Mouse (Mus musculus) neural tube, embryonic 13.5 days (tissue): ENCODE results near the gene Med27. TPM values are rescaled to one million over a fixed set of nuclear protein-coding genes. Genes with fewer than 3 reads are reported as not detected.

ENCODE experiments used
- ATAC-seq: fragments of 200-750 bp; cut with Nextera tagmentation; 2 replicates; pipeline ENCODE4 v1.8.0; 2017; ENCODE audit warnings: low read depth, mild to moderate bottlenecking, moderate TSS enrichment, moderate library complexity
- H3K27ac ChIP-seq: fragments of 300-500 bp; sonication (generic); replicated peaks from 2 replicates; pipeline ENCODE4 v1.5.1; 2015; ENCODE audit warnings: moderate library complexity, mild to moderate bottlenecking, inconsistent platforms
- H3K27me3 ChIP-seq: fragments of 300-500 bp; sonication (generic); 2 replicates; pipeline ENCODE4 v1.6.1; 2015; ENCODE audit warnings: mild to moderate bottlenecking, inconsistent platforms
- H3K36me3 ChIP-seq: fragments of 300-500 bp; sonication (generic); 2 replicates; pipeline ENCODE4 v1.6.1; 2015; ENCODE audit warnings: mild to moderate bottlenecking, inconsistent platforms
- H3K4me1 ChIP-seq: fragments of 300-500 bp; sonication (generic); replicated peaks from 2 replicates; pipeline ENCODE4 v1.6.1; 2015; ENCODE audit warnings: inconsistent platforms
- H3K4me2 ChIP-seq: fragments of 300-500 bp; sonication (generic); 2 replicates; pipeline ENCODE4 v1.6.1; 2015; ENCODE audit warnings: inconsistent platforms, mild to moderate bottlenecking, moderate library complexity
- H3K4me3 ChIP-seq: fragments of 300-500 bp; sonication (generic); 2 replicates; pipeline ENCODE4 v1.5.1; 2015; ENCODE audit warnings: mild to moderate bottlenecking, inconsistent platforms
- H3K9ac ChIP-seq: fragments of 300-500 bp; sonication (generic); 2 replicates; pipeline ENCODE4 v1.6.1; 2015; ENCODE audit warnings: moderate library complexity, mild to moderate bottlenecking, inconsistent platforms
- H3K9me3 ChIP-seq: fragments of 300-500 bp; sonication (generic); 2 replicates; pipeline ENCODE4 v1.6.1; 2016; ENCODE audit warnings: inconsistent platforms
- WGBS: fragments of 180-500 bp; shearing (Covaris S2); methylation state at CpG from one replicate; pipeline ENCODE4 v1.1.7; 2015; 5-methylcytosine and 5-hydroxymethylcytosine counted together
- polyA plus RNA-seq: library from polyadenylated mRNA; unstranded; fragments of >200 nt; fragmentation: Nextera tagmentation; extraction: Ambion mirVana; gene quantifications from 2 replicates; pipeline ENCODE4 v1.2.1, GENCODE M21; 2015

The Med27 gene
- polyA plus RNA-seq, 1 experiment from 2014 or later, result 73.4 TPM

GRCm38 (mm10) chr2:29439857-29440502 lies 93.4 kb downstream of the Med27 start:
- Histone ChIP-seq H3K4me2 (no peak overlapping the region), H3K4me1 (peaks cover 24% of the 10 kb centered on the region), H3K27ac (peak overlapping the region; percentile 28; the same call in 1 of the 2 replicates), H3K36me3 (no peaks in the 10 kb centered on the region), H3K4me3 (no peak overlapping the region), H3K27me3 (no peaks in the 10 kb centered on the region), H3K9ac (no peak overlapping the region), H3K9me3 (no peaks in the 10 kb centered on the region)
- ATAC-seq, result no peak
- WGBS, result 59% methylated on average over 7 of the region's 7 CpGs

GRCm38 (mm10) chr2:29442275-29442674 lies 95.7 kb downstream of the Med27 start:
- Histone ChIP-seq H3K27me3 (no peaks in the 10 kb centered on the region), H3K27ac (no peak overlapping the region), H3K9ac (no peak overlapping the region), H3K4me1 (peaks cover 24% of the 10 kb centered on the region), H3K36me3 (no peaks in the 10 kb centered on the region), H3K4me3 (no peak overlapping the region), H3K4me2 (no peak overlapping the region), H3K9me3 (no peaks in the 10 kb centered on the region)
- no peak for ATAC-seq

- Histone ChIP-seq H3K4me3 (no peak overlapping the region), H3K27me3 (no peaks in the 10 kb centered on the region), H3K9me3 (no peaks in the 10 kb centered on the region), H3K9ac (no peak overlapping the region), H3K36me3 (no peaks in the 10 kb centered on the region), H3K27ac (no peak overlapping the region), H3K4me1 (peaks cover 27% of the 10 kb centered on the region), H3K4me2 (no peak overlapping the region)
- WGBS, result 87% methylated on average over 2 of the region's 2 CpGs
- ATAC-seq, result no peak
These were observed 97.1 kb downstream of the Med27 start for GRCm38 (mm10) chr2:29443626-29444217.

GRCm38 (mm10) chr2:29448476-29449002 lies 101.9 kb downstream of the Med27 start:
- Histone ChIP-seq H3K4me3 (no peak overlapping the region), H3K9ac (no peak overlapping the region), H3K4me2 (no peak overlapping the region), H3K27me3 (no peaks in the 10 kb centered on the region), H3K36me3 (no peaks in the 10 kb centered on the region), H3K4me1 (peaks cover 44% of the 10 kb centered on the region), H3K9me3 (no peaks in the 10 kb centered on the region), H3K27ac (peak overlapping the region; percentile 38)
- ATAC-seq, result no peak
- WGBS, result 53% methylated on average over 7 of the region's 7 CpGs

GRCm38 (mm10) chr2:29451368-29451999 lies 104.9 kb downstream of the Med27 start:
- H3K4me1 ChIP-seq, result peaks cover 55% of the 10 kb centered on the region
- H3K27me3 ChIP-seq, result no peaks in the 10 kb centered on the region
- no peak overlapping the region for H3K4me3 ChIP-seq
- no peaks in the 10 kb centered on the region for H3K36me3 ChIP-seq
- no peak overlapping the region for H3K4me2 ChIP-seq
- no peak overlapping the region for H3K27ac ChIP-seq
- no peak overlapping the region for H3K9ac ChIP-seq
- WGBS, result 71% methylated on average over 14 of the region's 14 CpGs
- ATAC-seq, result no peak
- no peaks in the 10 kb centered on the region for H3K9me3 ChIP-seq

GRCm38 (mm10) chr2:29453376-29453775 lies 106.8 kb downstream of the Med27 start:
- no peak overlapping the region for H3K4me3 ChIP-seq
- no peaks in the 10 kb centered on the region for H3K9me3 ChIP-seq
- no peak overlapping the region for H3K4me2 ChIP-seq
- H3K27ac ChIP-seq, result no peak overlapping the region
- H3K4me1 ChIP-seq, result peaks cover 50% of the 10 kb centered on the region
- no peaks in the 10 kb centered on the region for H3K36me3 ChIP-seq
- 52% methylated on average over 4 of the region's 4 CpGs for WGBS
- no peak overlapping the region for H3K9ac ChIP-seq
- no peak for ATAC-seq
- H3K27me3 ChIP-seq, result no peaks in the 10 kb centered on the region

GRCm38 (mm10) chr2:29456631-29457320 lies 110.2 kb downstream of the Med27 start:
- H3K9ac ChIP-seq, result no peak overlapping the region
- H3K4me3 ChIP-seq, result no peak overlapping the region
- no peaks in the 10 kb centered on the region for H3K9me3 ChIP-seq
- H3K27ac ChIP-seq, result no peak overlapping the region
- H3K36me3 ChIP-seq, result no peaks in the 10 kb centered on the region
- H3K4me2 ChIP-seq, result no peak overlapping the region
- WGBS, result 82% methylated on average over 9 of the region's 9 CpGs
- H3K27me3 ChIP-seq, result no peaks in the 10 kb centered on the region
- ATAC-seq, result no peak
- peaks cover 29% of the 10 kb centered on the region for H3K4me1 ChIP-seq

GRCm38 (mm10) chr2:29457677-29458076 lies 111.1 kb downstream of the Med27 start:
- no peak for ATAC-seq
- no peak overlapping the region for H3K4me2 ChIP-seq
- no peaks in the 10 kb centered on the region for H3K27me3 ChIP-seq
- no peak overlapping the region for H3K27ac ChIP-seq
- H3K9ac ChIP-seq, result no peak overlapping the region
- H3K4me3 ChIP-seq, result no peak overlapping the region
- no peaks in the 10 kb centered on the region for H3K9me3 ChIP-seq
- peaks cover 20% of the 10 kb centered on the region for H3K4me1 ChIP-seq
- 59% methylated on average over 2 of the region's 2 CpGs for WGBS
- H3K36me3 ChIP-seq, result no peaks in the 10 kb centered on the region

- WGBS, result 97% methylated on average over 3 of the region's 3 CpGs
- ATAC-seq, result no peak
- no peak overlapping the region for H3K9ac ChIP-seq
- no peak overlapping the region for H3K4me2 ChIP-seq
- H3K36me3 ChIP-seq, result no peaks in the 10 kb centered on the region
- no peak overlapping the region for H3K4me3 ChIP-seq
- peaks cover 12% of the 10 kb centered on the region for H3K4me1 ChIP-seq
- H3K27me3 ChIP-seq, result no peaks in the 10 kb centered on the region
- H3K9me3 ChIP-seq, result no peaks in the 10 kb centered on the region
- H3K27ac ChIP-seq, result no peak overlapping the region
These were observed 111.8 kb downstream of the Med27 start for GRCm38 (mm10) chr2:29458346-29458950.

GRCm38 (mm10) chr2:29459648-29460047 lies 113.0 kb downstream of the Med27 start:
- Histone ChIP-seq H3K27me3 (no peaks in the 10 kb centered on the region), H3K9me3 (no peaks in the 10 kb centered on the region), H3K36me3 (no peaks in the 10 kb centered on the region), H3K9ac (no peak overlapping the region), H3K27ac (no peak overlapping the region), H3K4me2 (no peak overlapping the region), H3K4me1 (peaks cover 10% of the 10 kb centered on the region), H3K4me3 (no peak overlapping the region)
- 77% methylated on average over 1 of the region's 1 CpGs for WGBS
- no peak for ATAC-seq

GRCm38 (mm10) chr2:29461841-29462240 lies 115.2 kb downstream of the Med27 start:
- H3K9me3 ChIP-seq, result no peaks in the 10 kb centered on the region
- H3K4me1 ChIP-seq, result peaks cover 25% of the 10 kb centered on the region
- no peak overlapping the region for H3K4me3 ChIP-seq
- H3K9ac ChIP-seq, result no peak overlapping the region
- no peaks in the 10 kb centered on the region for H3K27me3 ChIP-seq
- 75% methylated on average over 2 of the region's 2 CpGs for WGBS
- H3K27ac ChIP-seq, result no peak overlapping the region
- ATAC-seq, result no peak
- no peaks in the 10 kb centered on the region for H3K36me3 ChIP-seq
- no peak overlapping the region for H3K4me2 ChIP-seq
